Mouse (Mus musculus) CH12F3 (cell line): Measurements from ENCODE around the gene Rtel1.
"Not testable (repeated sequence)": the region's sequence is repeated elsewhere in the genome, so short reads cannot be mapped to it uniquely, and the experiment has no call there.

Experiments
- in situ Hi-C: fragments of 300-500 bp; cut with MboI; formaldehyde crosslinking; loops from 2 replicates; pipeline ENCODE4 v1.14.3; 2020; ENCODE audit warnings: low sequenced_read_pairs

The Rtel1 gene

GRCm38 (mm10) chr2:181319248-181320102 is at the start of gene Rtel1:
TSS of gene Rtel1 (plus strand) at chr2:181319739.
- in situ Hi-C loops, result no loop called here

GRCm38 (mm10) chr2:181272092-181272491 is 47.4 kb upstream of the Rtel1 start:
- in situ Hi-C loops, result no loop called here

GRCm38 (mm10) chr2:181273829-181274228 is 45.7 kb upstream of the Rtel1 start:
- in situ Hi-C loops, result no loop called here

- in situ Hi-C loops, result no loop called here
These were observed 44.9 kb upstream of the Rtel1 start for GRCm38 (mm10) chr2:181274639-181275038.

GRCm38 (mm10) chr2:181276766-181277165 is 42.8 kb upstream of the Rtel1 start:
- in situ Hi-C loops, result no loop called here

- in situ Hi-C loops, result no loop called here
These were observed 41.7 kb upstream of the Rtel1 start for GRCm38 (mm10) chr2:181277866-181278265.

GRCm38 (mm10) chr2:181279968-181280367 is 39.6 kb upstream of the Rtel1 start:
- in situ Hi-C loops, result no loop called here

- in situ Hi-C loops, result no loop called here
These were observed 32.8 kb upstream of the Rtel1 start for GRCm38 (mm10) chr2:181286629-181287337.

GRCm38 (mm10) chr2:181287338-181287957 is 32.1 kb upstream of the Rtel1 start:
- in situ Hi-C loops, result no loop called here

GRCm38 (mm10) chr2:181287958-181288350 is 31.6 kb upstream of the Rtel1 start, which contains the start of gene Gmeb2:
TSS of gene Gmeb2 (minus strand) at chr2:181288035.
- in situ Hi-C loops, result not testable (repeated sequence)

- in situ Hi-C loops, result no loop called here
These were observed 30.8 kb upstream of the Rtel1 start for GRCm38 (mm10) chr2:181288691-181289090.

- in situ Hi-C loops, result no loop called here
These were observed 28.6 kb upstream of the Rtel1 start for GRCm38 (mm10) chr2:181290937-181291336.

- in situ Hi-C loops, result no loop called here
These were observed 17.5 kb upstream of the Rtel1 start for GRCm38 (mm10) chr2:181302041-181302440.

GRCm38 (mm10) chr2:181304944-181305343 is 14.6 kb upstream of the Rtel1 start:
- in situ Hi-C loops, result no loop called here

- in situ Hi-C loops, result no loop called here
These were observed 12.3 kb upstream of the Rtel1 start for GRCm38 (mm10) chr2:181307144-181307804.

- in situ Hi-C loops, result no loop called here
These were observed 7.1 kb upstream of the Rtel1 start for GRCm38 (mm10) chr2:181312435-181312834.

- in situ Hi-C loops, result no loop called here
These were observed 6.6 kb upstream of the Rtel1 start for GRCm38 (mm10) chr2:181313006-181313343.

- in situ Hi-C loops, result no loop called here
These were observed 6.0 kb upstream of the Rtel1 start for GRCm38 (mm10) chr2:181313344-181314079.

GRCm38 (mm10) chr2:181314080-181314810 is 5.3 kb upstream of the Rtel1 start, which contains the start of gene Stmn3:
TSS of gene Stmn3 (minus strand) at chr2:181314500.
- in situ Hi-C loops, result no loop called here

GRCm38 (mm10) chr2:181320103-181320499 is 562 bp downstream of the Rtel1 start:
- in situ Hi-C loops, result no loop called here
